Mouse (Mus musculus): ENCODE results near the gene Riox1.

GRCm38 (mm10) chr12:83950840-83951701, 663 bp downstream of the Riox1 start:
- no peak for TF ChIP-seq POLR2A (IDR thresholded peaks at IDR 0.05; ENCODE audit: extremely low read depth, insufficient read depth, low read length)
- TF ChIP-seq CTCF (IDR thresholded peaks at IDR 0.05; ENCODE audit: extremely low read depth, insufficient read depth, low read length): no peak
